Mouse (Mus musculus): ENCODE measurements around the gene Hoxa2. TPM values are rescaled to one million over a fixed set of nuclear protein-coding genes. Genes with fewer than 3 reads are reported as not detected.

The Hoxa2 gene
- total RNA-seq (2022), result under 1 TPM in 3 of 4 experiments, not detected in 1; 0.20 to 0.34 (median 0.22) TPM

- no peak for DNase-seq (ENCODE audit: low spot score)
These were observed at the start of gene Hoxa2 for GRCm38 (mm10) chr6:52164626-52165440. Gene Hoxa2, minus strand, starts transcription at chr6:52164831.

- no peak for DNase-seq (ENCODE audit: low spot score)
These were observed 49.6 kb upstream of the Hoxa2 start for GRCm38 (mm10) chr6:52214271-52214670.

- DNase-seq (ENCODE audit: low spot score), result no peak
These were observed 48.7 kb upstream of the Hoxa2 start, which contains the start of the genes Hoxa3 and Gm28308 for GRCm38 (mm10) chr6:52213119-52213986. Gene Hoxa3, minus strand, starts transcription at chr6:52213336. Gene Gm28308, minus strand, starts transcription at chr6:52213339.

- DNase-seq (ENCODE audit: low spot score), result no peak
These were observed 48.0 kb upstream of the Hoxa2 start for GRCm38 (mm10) chr6:52212556-52213118.

- no peak for DNase-seq (ENCODE audit: low spot score)
These were observed 47.3 kb upstream of the Hoxa2 start for GRCm38 (mm10) chr6:52211961-52212360.

- peak; percentile 49 for DNase-seq (ENCODE audit: low spot score)
These were observed 46.7 kb upstream of the Hoxa2 start for GRCm38 (mm10) chr6:52211170-52211935.

- DNase-seq (ENCODE audit: low spot score), result no peak
These were observed 45.0 kb upstream of the Hoxa2 start for GRCm38 (mm10) chr6:52209685-52210046.

GRCm38 (mm10) chr6:52208868-52209684 lies 44.4 kb upstream of the Hoxa2 start:
- DNase-seq (ENCODE audit: low spot score), result no peak

GRCm38 (mm10) chr6:52208072-52208867 lies 43.6 kb upstream of the Hoxa2 start, which contains the start of gene Hoxa6:
Gene Hoxa6, minus strand, starts transcription at chr6:52208722.
- DNase-seq (ENCODE audit: low spot score), result no peak

- no peak for DNase-seq (ENCODE audit: low spot score)
These were observed 43.0 kb upstream of the Hoxa2 start for GRCm38 (mm10) chr6:52207684-52207976.

GRCm38 (mm10) chr6:52206882-52207683 lies 42.5 kb upstream of the Hoxa2 start:
- no peak for DNase-seq (ENCODE audit: low spot score)

- DNase-seq (ENCODE audit: low spot score), result no peak
These were observed 41.3 kb upstream of the Hoxa2 start for GRCm38 (mm10) chr6:52205638-52206621.

- no peak for DNase-seq (ENCODE audit: low spot score)
These were observed 40.6 kb upstream of the Hoxa2 start for GRCm38 (mm10) chr6:52205221-52205620.

GRCm38 (mm10) chr6:52204050-52204752 lies 39.6 kb upstream of the Hoxa2 start, which contains the start of gene Hoxa5:
Gene Hoxa5, minus strand, starts transcription at chr6:52204587.
- DNase-seq (ENCODE audit: low spot score), result peak; percentile 58

- DNase-seq (ENCODE audit: low spot score), result no peak
These were observed 38.9 kb upstream of the Hoxa2 start for GRCm38 (mm10) chr6:52203371-52204049.

- no peak for DNase-seq (ENCODE audit: low spot score)
These were observed 38.4 kb upstream of the Hoxa2 start for GRCm38 (mm10) chr6:52203121-52203370.
